Mouse (Mus musculus): ENCODE measurements at regions not wholly inside any gene's neighbourhood (a gene's known extent, or its start where the extent isn't known, plus 50 kb on each side); places are given as distances from the start of the nearest gene placed in this dataset.

DNA sequence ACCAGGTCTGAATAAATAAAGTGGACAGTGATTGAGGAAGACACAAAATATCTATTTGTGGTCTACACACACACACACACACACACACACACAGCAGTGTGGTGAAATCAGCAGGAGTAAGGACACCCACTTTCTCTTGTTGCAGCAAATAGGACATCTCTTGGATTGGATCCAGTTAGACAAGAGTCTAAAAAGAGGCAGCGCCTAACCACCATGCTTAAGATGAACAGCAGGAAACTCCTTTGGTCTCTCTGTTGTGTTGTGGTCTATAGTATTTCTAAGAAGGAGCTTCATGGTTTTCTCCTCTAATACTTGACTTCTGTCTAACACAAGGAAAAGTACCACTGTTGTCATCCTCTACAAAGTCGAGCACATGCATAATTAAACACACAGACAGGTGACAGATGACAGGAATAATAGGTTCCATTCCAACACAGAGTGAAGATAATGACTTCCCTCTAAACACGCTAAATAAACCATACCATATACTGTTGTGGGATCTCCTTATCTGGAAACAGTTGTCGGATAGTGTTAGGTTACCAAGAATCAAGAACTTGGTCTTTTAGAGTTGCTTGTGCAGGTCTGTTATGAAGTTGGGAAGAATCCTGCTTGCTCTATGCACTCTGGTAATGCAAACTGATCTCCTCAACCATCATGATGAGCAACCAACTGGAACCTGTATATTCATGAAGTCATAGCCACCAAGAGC is 82.6 kb upstream of the Bmp2k start:
- TF ChIP-seq POLR2A (IDR thresholded peaks at IDR 0.05; ENCODE audit: borderline replicate concordance, low read depth, low read length) (no peak), CTCF (IDR thresholded peaks at IDR 0.05; ENCODE audit: low read depth, low read length) (no peak)
